Mouse (Mus musculus): ENCODE data around the gene Prpf19.

- TF ChIP-seq CTCF (IDR thresholded peaks at IDR 0.05; ENCODE audit: control insufficient read depth, insufficient read depth, low read length) (no peak), POLR2A (IDR thresholded peaks at IDR 0.05; ENCODE audit: borderline replicate concordance, control insufficient read depth, low read depth, low read length) (0 out of 2 replicates have a peak, but pooled peaks have one; percentile 5)
Measured at GRCm38 (mm10) chr19:10940801-10941457, 45.9 kb downstream of the Prpf19 start.
